In genomic region chr13:43615577-43616254, GRCm38 (mm10) we compare ENCODE assay signal across 8 mouse cellular contexts. TPM values are rescaled to one million over a fixed set of nuclear protein-coding genes. Genes with fewer than 3 reads are reported as not detected.
DNase-seq lines count a peak whose midpoint lies in the region; ATAC-seq lines count a peak whose summit lies in the region.

Rnf182 (plus strand) TSS chr13:43615710.

- peaks cover 4% of the 10 kb centered on the region; the same call in 1 of the 2 replicates for H3K4me1 ChIP-seq in intestine, embryonic 15.5 days (replicated peaks)

- H3K9me3 ChIP-seq in intestine, embryonic 15.5 days = no peaks in the 10 kb centered on the region

- no peak within 1 kb of the TSS for H3K27ac ChIP-seq in intestine, embryonic 15.5 days

- H3K9ac ChIP-seq in intestine, embryonic 15.5 days = peak within 1 kb of the TSS; percentile 54

- H3K4me2 ChIP-seq in intestine, embryonic 15.5 days (replicated peaks) = peak within 1 kb of the TSS; percentile 89

- peak within 1 kb of the TSS; percentile 68 for H3K4me3 ChIP-seq in intestine, embryonic 15.5 days (replicated peaks)

- peak; percentile 82 for DNase-seq in adrenal gland, postnatal 25 days
- DNase-seq in embryo, embryonic 10.5 days (ENCODE audit: low spot score) = peak; percentile 92
- peak; percentile 52 to 55 for DNase-seq in gastrocnemius, postnatal 36 days
- DNase-seq in left cerebral cortex, postnatal 25 days (ENCODE audit: low spot score in 2 of 2) = peak; percentile 75 to 80
- peak; percentile 86 for DNase-seq in mesoderm, embryonic 11.5 days (ENCODE audit: low read depth, low spot score)
- peak; percentile 66 to 67 for DNase-seq in right cerebral cortex, postnatal 36 days (ENCODE audit: low spot score in 2 of 2)

- ATAC-seq in intestine, embryonic 15.5 days = peak; percentile 95
- no peak for ATAC-seq in activated CD4-positive, CD25-positive, alpha-beta regulatory T cell, adult 4 months

- H3K27me3 ChIP-seq in intestine, embryonic 15.5 days (replicated peaks) = no peaks in the 10 kb centered on the region

- no peaks in the 10 kb centered on the region for H3K36me3 ChIP-seq in intestine, embryonic 15.5 days

- WGBS in intestine, embryonic 15.5 days = under 1% methylated on average over 58 of the region's 58 CpGs

- intact Hi-C loops in gastrocnemius, postnatal 36 days (cut with DNase I) = no loop called here
- intact Hi-C loops in left cerebral cortex, postnatal 25 days (cut with DNase I) = loop anchor here (5.0 kb wide), 1 partner anchor 97 kb away; no protein-coding TSS in a partner anchor

RNA-seq across cellular contexts. Expression of gene Rnf182, which starts in this region (rescaled TPM):
- 0.86 and 0.91 TPM in 2 replicates for total RNA-seq in adrenal gland, postnatal 25 days (2021)
- total RNA-seq in gastrocnemius, postnatal 36 days (2021) = under 1 TPM; 0.08 to 0.27 TPM
- polyA plus RNA-seq in intestine, embryonic 15.5 days (2015; fragmentation: Nextera tagmentation; extraction: Ambion mirVana) = 1.9 and 2.4 TPM in 2 replicates
- 1 to 10 TPM; 6.9 to 7.1 TPM for total RNA-seq in left cerebral cortex, postnatal 25 days (2021)
- polyA plus RNA-seq in activated CD4-positive, CD25-positive, alpha-beta regulatory T cell, adult 4 months (2017; shearing (Covaris generic)) = under 1 TPM in 1 of 2 experiments, not detected in 1; 0.86 TPM

Comparison
In these comparisons a context has a peak if more than half of its experiments do, and no peak if none do; other contexts are left out.
1. Peak in DNase-seq in adrenal gland, postnatal 25 days; RNA of the gene not detected or under 1 TPM.
2. Peak in DNase-seq in gastrocnemius, postnatal 36 days; RNA of the gene not detected or under 1 TPM.